Mouse (Mus musculus): ENCODE data around the gene Map3k5.

DNA sequence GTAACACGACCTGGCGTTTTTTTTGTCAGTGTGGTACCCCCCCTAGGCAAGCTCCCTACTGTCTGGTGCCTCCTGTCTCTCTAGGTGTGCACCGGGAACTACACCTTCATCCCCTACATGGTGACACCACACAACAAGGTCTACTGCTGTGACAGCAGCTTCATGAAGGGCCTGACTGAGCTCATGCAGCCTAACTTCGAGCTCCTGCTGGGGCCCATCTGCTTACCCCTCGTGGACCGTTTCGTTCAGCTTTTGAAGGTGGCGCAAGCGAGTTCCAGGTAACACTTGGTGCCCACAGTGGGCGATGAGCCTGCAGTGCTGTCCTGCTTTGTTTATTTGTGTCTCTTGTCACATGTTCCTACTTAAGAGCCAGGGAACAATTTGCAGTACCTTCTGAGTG, 89.3 kb downstream of the Map3k5 start:
- TF ChIP-seq CTCF (IDR thresholded peaks at IDR 0.05; ENCODE audit: extremely low read depth, insufficient read length, insufficient replicate concordance, low read depth, low read length), result no peak
- TF ChIP-seq POLR2A (IDR thresholded peaks at IDR 0.05; ENCODE audit: low read depth, low read length), result no peak
